Mouse (Mus musculus) kidney, adult 18-20 months (tissue): ENCODE measurements at regions not wholly inside any gene's neighbourhood (a gene's known extent, or its start where the extent isn't known, plus 50 kb on each side); places are given as distances from the start of the nearest gene placed in this dataset.
"Not testable (repeated sequence)": the region's sequence is repeated elsewhere in the genome, so short reads cannot be mapped to it uniquely, and the experiment has no call there.

Source experiments
- DNase-seq: peaks from one replicate; pipeline ENCODE4 v3.0.0; 2021

GRCm38 (mm10) chr5:12639549-12639948 is 256.4 kb downstream of the Sema3d start:
- DNase-seq, result no peak

GRCm38 (mm10) chr5:12646269-12646668 is 263.1 kb downstream of the Sema3d start:
- DNase-seq, result no peak

- no peak for DNase-seq
Measured at GRCm38 (mm10) chr5:12673666-12674065, 290.5 kb downstream of the Sema3d start.

- DNase-seq, result no peak
Measured at GRCm38 (mm10) chr5:12674134-12674533, 290.9 kb downstream of the Sema3d start.

- no peak for DNase-seq
Measured at GRCm38 (mm10) chr5:12676712-12677111, 293.5 kb downstream of the Sema3d start.

GRCm38 (mm10) chr5:12714894-12715293 is 331.7 kb downstream of the Sema3d start:
- DNase-seq, result no peak

- DNase-seq, result no peak
Measured at GRCm38 (mm10) chr5:12751514-12751913, 368.3 kb downstream of the Sema3d start.

GRCm38 (mm10) chr5:12759634-12760033 is 365.6 kb upstream of the Sema3a start:
- DNase-seq, result no peak

- DNase-seq, result no peak
Measured at GRCm38 (mm10) chr5:12767383-12767782, 357.8 kb upstream of the Sema3a start.

GRCm38 (mm10) chr5:12782681-12783080 is 342.5 kb upstream of the Sema3a start:
- no peak for DNase-seq

- DNase-seq, result no peak
Measured at GRCm38 (mm10) chr5:12808729-12809128, 316.5 kb upstream of the Sema3a start.

- DNase-seq, result no peak
Measured at GRCm38 (mm10) chr5:12809884-12810283, 315.3 kb upstream of the Sema3a start.

- not testable (repeated sequence) for DNase-seq
Measured at GRCm38 (mm10) chr5:12847207-12847606, 278.0 kb upstream of the Sema3a start.

- no peak for DNase-seq
Measured at GRCm38 (mm10) chr5:12856869-12857268, 268.3 kb upstream of the Sema3a start.

GRCm38 (mm10) chr5:12868355-12869217 is 256.6 kb upstream of the Sema3a start:
- no peak for DNase-seq

GRCm38 (mm10) chr5:12872888-12873287 is 252.3 kb upstream of the Sema3a start:
- DNase-seq, result no peak

GRCm38 (mm10) chr5:12877595-12878296 is 247.5 kb upstream of the Sema3a start:
- no peak for DNase-seq

- DNase-seq, result no peak
Measured at GRCm38 (mm10) chr5:12892333-12892732, 232.9 kb upstream of the Sema3a start.

GRCm38 (mm10) chr5:12894638-12895037 is 230.6 kb upstream of the Sema3a start:
- DNase-seq, result no peak

- DNase-seq, result no peak
Measured at GRCm38 (mm10) chr5:12910741-12911140, 214.5 kb upstream of the Sema3a start.

- no peak for DNase-seq
Measured at GRCm38 (mm10) chr5:12914395-12914794, 210.8 kb upstream of the Sema3a start.

GRCm38 (mm10) chr5:12919335-12919734 is 205.9 kb upstream of the Sema3a start:
- DNase-seq, result no peak

- no peak for DNase-seq
Measured at GRCm38 (mm10) chr5:12922889-12923288, 202.3 kb upstream of the Sema3a start.

- DNase-seq, result no peak
Measured at GRCm38 (mm10) chr5:12925466-12925865, 199.7 kb upstream of the Sema3a start.
